Mouse (Mus musculus) CH12.LX (cell line): ENCODE results near the gene Serpini2. TPM values are rescaled to one million over a fixed set of nuclear protein-coding genes. Genes with fewer than 3 reads are reported as not detected.
A peak's percentile ranks its signal among the peaks of the same experiment; 100 is the strongest.

Source experiments
- DNase-seq: peaks from one replicate; pipeline ENCODE4 v3.0.0-alpha.2; 2013; ENCODE audit errors: extremely low read depth
- H3K27ac ChIP-seq: 2 replicates; pipeline ENCODE4 v1.5.1; 2012; ENCODE audit warnings: low read depth, mild to moderate bottlenecking, control low read depth, moderate library complexity; ENCODE audit not compliant: insufficient read depth
- H3K27me3 ChIP-seq: replicated peaks from 2 replicates; pipeline ENCODE3; 2012; ENCODE audit warnings: inconsistent platforms
- H3K36me3 ChIP-seq, 2 experiments: replicated peaks in 1 of 2; 2 replicates each; pipeline versions ENCODE3 to v1.6.1; 2012; ENCODE audit warnings: inconsistent platforms in 1 of 2, low read length in 1 of 2, mild to moderate bottlenecking in 1 of 2, mixed read lengths in 1 of 2, moderate library complexity in 1 of 2; ENCODE audit not compliant: control insufficient read depth in 1 of 2, insufficient read depth in 1 of 2
- H3K4me1 ChIP-seq, 2 experiments: 2 replicates each; pipeline ENCODE4 v1.6.1; 2012; ENCODE audit warnings: inconsistent platforms in 1 of 2, moderate library complexity in 1 of 2; ENCODE audit not compliant: insufficient read depth in 2 of 2, control insufficient read depth in 1 of 2
- H3K4me2 ChIP-seq: 2 replicates; pipeline ENCODE4 v1.6.1; 2012; ENCODE audit warnings: low read depth, mild to moderate bottlenecking, control low read depth; ENCODE audit not compliant: poor library complexity, insufficient read depth, severe bottlenecking
- H3K4me3 ChIP-seq, 3 experiments: fragments of 150-350 bp in 1 of 3; sonication (generic) in 1 of 3; replicated peaks in 1 of 3; 2 replicates each; pipeline versions ENCODE3 to v1.5.1; 2011 to 2012; ENCODE audit warnings: low read depth in 2 of 3, low read length in 2 of 3, mild to moderate bottlenecking in 2 of 3, moderate library complexity in 2 of 3, control low read depth in 1 of 3, improper control_type of control experiment in 1 of 3, inconsistent platforms in 1 of 3, mixed read lengths in 1 of 3; ENCODE audit not compliant: poor library complexity in 1 of 3
- H3K79me2 ChIP-seq: replicated peaks from 2 replicates; pipeline ENCODE4 v1.6.1; 2012; ENCODE audit warnings: mild to moderate bottlenecking, moderate library complexity; ENCODE audit not compliant: control insufficient read depth, poor library complexity, insufficient read depth, severe bottlenecking; ENCODE audit errors: extremely low read depth
- H3K9ac ChIP-seq: 2 replicates; pipeline ENCODE4 v1.6.1; 2012; ENCODE audit warnings: low read depth, mild to moderate bottlenecking, control low read depth, moderate library complexity; ENCODE audit not compliant: insufficient read depth
- H3K9me3 ChIP-seq: replicated peaks from 2 replicates; pipeline ENCODE3; 2012; ENCODE audit warnings: low read length, inconsistent platforms, mixed read lengths
- BHLHE40 ChIP-seq: IDR thresholded peaks from 2 replicates; pipeline ENCODE4 v1.6.1; 2011; ENCODE audit warnings: mild to moderate bottlenecking, low read depth, low read length, improper control_type of control experiment
- CHD1 ChIP-seq: IDR thresholded peaks from 2 replicates; pipeline ENCODE4 v1.6.1; 2012; ENCODE audit warnings: low read depth, low read length, improper control_type of control experiment, inconsistent platforms
- JUN ChIP-seq: IDR thresholded peaks from 2 replicates; pipeline ENCODE4 v1.6.1; 2011; ENCODE audit warnings: low read depth, mild to moderate bottlenecking, low read length, improper control_type of control experiment, moderate library complexity; ENCODE audit not compliant: insufficient read depth
- MAFK ChIP-seq: IDR thresholded peaks from 2 replicates; pipeline ENCODE4 v1.6.1; 2011; ENCODE audit warnings: low read length, improper control_type of control experiment; ENCODE audit not compliant: insufficient replicate concordance
- MAX ChIP-seq: IDR thresholded peaks from 2 replicates; pipeline ENCODE4 v1.6.1; 2011; ENCODE audit warnings: low read length, improper control_type of control experiment
- MEF2A ChIP-seq: IDR thresholded peaks from 2 replicates; pipeline ENCODE4 v1.6.1; 2014; ENCODE audit warnings: low read depth, mild to moderate bottlenecking, inconsistent platforms, low read length, improper control_type of control experiment, borderline replicate concordance
- MXI1 ChIP-seq: IDR thresholded peaks from 2 replicates; pipeline ENCODE4 v1.6.1; 2011; ENCODE audit warnings: mild to moderate bottlenecking, low read depth, low read length, improper control_type of control experiment
- MYC ChIP-seq: IDR thresholded peaks from 2 replicates; pipeline ENCODE4 v1.6.1; 2011; ENCODE audit warnings: low read depth, mild to moderate bottlenecking, improper control_type of control experiment, low read length
- NELFE ChIP-seq: IDR thresholded peaks from 2 replicates; pipeline ENCODE4 v1.6.1; 2011; ENCODE audit warnings: low read depth, low read length, improper control_type of control experiment
- PAX5 ChIP-seq: IDR thresholded peaks from 2 replicates; pipeline ENCODE4 v1.6.1; 2012; ENCODE audit warnings: low read length, inconsistent platforms, mixed read lengths
- POLR2A ChIP-seq: IDR thresholded peaks from 2 replicates; pipeline ENCODE4 v1.6.1; 2011; ENCODE audit warnings: low read depth, mild to moderate bottlenecking, improper control_type of control experiment, low read length
- POLR2AphosphoS2 ChIP-seq: IDR thresholded peaks from 2 replicates; pipeline ENCODE4 v1.6.1; 2011; ENCODE audit warnings: low read depth, low read length, improper control_type of control experiment
- RCOR1 ChIP-seq: conservative IDR thresholded peaks from 2 replicates; pipeline ENCODE4 v1.6.1; 2012; ENCODE audit warnings: low read depth, mild to moderate bottlenecking, inconsistent platforms, low read length, improper control_type of control experiment
- SMC3 ChIP-seq: IDR thresholded peaks from 2 replicates; pipeline ENCODE4 v1.6.1; 2011; ENCODE audit warnings: low read depth, low read length, improper control_type of control experiment
- UBTF ChIP-seq: IDR thresholded peaks from 2 replicates; pipeline ENCODE4 v1.6.1; 2012; ENCODE audit warnings: low read depth, mild to moderate bottlenecking, inconsistent platforms, low read length, improper control_type of control experiment, moderate library complexity
- USF1 ChIP-seq: IDR thresholded peaks from 2 replicates; pipeline ENCODE4 v1.6.1; 2014; ENCODE audit warnings: low read depth, mild to moderate bottlenecking, inconsistent platforms, low read length, improper control_type of control experiment
- ZKSCAN1 ChIP-seq: IDR thresholded peaks from 2 replicates; pipeline ENCODE4 v1.6.1; 2012; ENCODE audit warnings: low read depth, inconsistent platforms, low read length, improper control_type of control experiment, borderline replicate concordance
- ZMIZ1 ChIP-seq: IDR thresholded peaks from 2 replicates; pipeline ENCODE4 v1.6.1; 2012; ENCODE audit warnings: low read depth, mild to moderate bottlenecking, inconsistent platforms, low read length, improper control_type of control experiment
- dilution Hi-C: fragments of 300-500 bp; cut with MboI; formaldehyde crosslinking; loops from 2 replicates; pipeline ENCODE4 v1.14.3; 2020; ENCODE audit warnings: low sequenced_read_pairs; ENCODE audit not compliant: extremely low pct_unique_long_range_greater_than_20kb, extremely low pct_ligation_motif_present
- in situ Hi-C: fragments of 300-500 bp; cut with MboI; formaldehyde crosslinking; loops from 3 replicates; pipeline ENCODE4 v1.14.3; 2019; ENCODE audit warnings: low sequenced_read_pairs, low pct_ligation_motif_present, low pct_unique_long_range_greater_than_20kb, mixed read lengths
- polyA plus RNA-seq: library from polyadenylated mRNA; unstranded; fragments of >175 nt; gene quantifications from 2 replicates; pipeline ENCODE4 v1.2.1, GENCODE M21; 2012; ENCODE audit warnings: low read depth; ENCODE audit not compliant: insufficient read length
- total RNA-seq, 2 experiments: library from RNA; depleted of rRNA; stranded (reverse); fragments of 300-350 nt in 1 of 2; fragments of >200 nt in 1 of 2; gene quantifications; 2 replicates each; pipeline ENCODE4 v1.2.3; 2012 to 2014

The Serpini2 gene
- total and polyA plus RNA-seq, 3 experiments = not detected

- Histone ChIP-seq H3K4me3 (no peak overlapping the region), H3K9ac (no peak overlapping the region), H3K79me2 (no peaks in the 10 kb centered on the region), H3K36me3 (no peaks in the 10 kb centered on the region), H3K27ac (no peak overlapping the region), H3K9me3 (no peaks in the 10 kb centered on the region), H3K4me2 (no peak overlapping the region), H3K27me3 (no peaks in the 10 kb centered on the region), H3K4me1 (peaks cover 0 to 15% of the 10 kb centered on the region in 2 experiments; a peak in 2 of 4 replicates)
- TF ChIP-seq UBTF (no peak), JUN (no peak), ZMIZ1 (no peak), MEF2A (no peak), PAX5 (no peak), SMC3 (no peak), POLR2AphosphoS2 (no peak)
- in situ Hi-C loops (no loop called here), dilution Hi-C loops (no loop called here)
- DNase-seq = no peak
These were observed 27.3 kb upstream of the Serpini2 start for GRCm38 (mm10) chr3:75297026-75297757.

GRCm38 (mm10) chr3:75293243-75293642 lies 23.4 kb upstream of the Serpini2 start:
- Histone ChIP-seq H3K36me3 (no peaks in the 10 kb centered on the region), H3K4me1 (peaks cover 0 to 15% of the 10 kb centered on the region in 2 experiments; a peak in 2 of 4 replicates), H3K9ac (no peak overlapping the region), H3K27me3 (no peaks in the 10 kb centered on the region), H3K4me2 (no peak overlapping the region), H3K4me3 (no peak overlapping the region), H3K27ac (no peak overlapping the region), H3K79me2 (no peaks in the 10 kb centered on the region), H3K9me3 (no peaks in the 10 kb centered on the region)
- TF ChIP-seq BHLHE40 (no peak), RCOR1 (no peak), USF1 (no peak), ZMIZ1 (no peak), MAX (no peak), CHD1 (no peak), SMC3 (no peak)
- DNase-seq = no peak
- dilution Hi-C loops (no loop called here), in situ Hi-C loops (no loop called here)

GRCm38 (mm10) chr3:75277455-75277854 lies 7.6 kb upstream of the Serpini2 start:
- H3K9me3 ChIP-seq = no peaks in the 10 kb centered on the region
- no peaks in the 10 kb centered on the region for H3K36me3 ChIP-seq
- H3K79me2 ChIP-seq = no peaks in the 10 kb centered on the region
- no peak overlapping the region for H3K4me3 ChIP-seq
- no peak overlapping the region for H3K27ac ChIP-seq
- TF ChIP-seq MYC (no peak), POLR2A (no peak), MAFK (no peak), MAX (no peak), NELFE (no peak), CHD1 (no peak), JUN (no peak), PAX5 (no peak), ZKSCAN1 (no peak), MXI1 (no peak)
- no peak overlapping the region for H3K4me2 ChIP-seq
- H3K4me1 ChIP-seq = peaks cover 0 to 6% of the 10 kb centered on the region in 2 experiments; a peak in 1 of 4 replicates
- peak; percentile 24 for DNase-seq
- no peaks in the 10 kb centered on the region for H3K27me3 ChIP-seq
- in situ Hi-C loops (no loop called here), dilution Hi-C loops (no loop called here)
- H3K9ac ChIP-seq = no peak overlapping the region
